Mouse (Mus musculus) neural tube, embryonic 11.5 days (tissue): ENCODE data around the gene Dnah9. TPM values are rescaled to one million over a fixed set of nuclear protein-coding genes. Genes with fewer than 3 reads are reported as not detected.

ENCODE experiments used
- ATAC-seq: fragments of 200-750 bp; cut with Nextera tagmentation; 2 replicates; pipeline ENCODE4 v1.8.0; 2017; ENCODE audit warnings: moderate number of reproducible peaks, mild to moderate bottlenecking, moderate TSS enrichment, moderate library complexity; ENCODE audit not compliant: insufficient read depth, low FRiP score, low TSS enrichment
- DNase-seq: peaks from one replicate; pipeline ENCODE4 v3.0.0-alpha.2; 2015; ENCODE audit warnings: low spot score
- H3K27ac ChIP-seq: fragments of 300-500 bp; sonication (generic); 2 replicates; pipeline ENCODE4 v1.5.1; 2014; ENCODE audit warnings: low read depth, mild to moderate bottlenecking, low read length
- H3K27me3 ChIP-seq: fragments of 300-500 bp; sonication (generic); 2 replicates; pipeline ENCODE4 v1.6.1; 2014; ENCODE audit warnings: mild to moderate bottlenecking, low read length, mixed read lengths; ENCODE audit not compliant: control insufficient read depth, insufficient read depth
- H3K36me3 ChIP-seq: fragments of 300-500 bp; sonication (generic); 2 replicates; pipeline ENCODE4 v1.6.1; 2014; ENCODE audit warnings: mild to moderate bottlenecking, low read length, moderate library complexity, mixed read lengths; ENCODE audit not compliant: control insufficient read depth, insufficient read depth
- H3K4me1 ChIP-seq: fragments of 300-500 bp; sonication (generic); 2 replicates; pipeline ENCODE4 v1.6.1; 2014; ENCODE audit warnings: low read length, mixed read lengths; ENCODE audit not compliant: control insufficient read depth, insufficient read depth
- H3K4me2 ChIP-seq: fragments of 300-500 bp; sonication (generic); 2 replicates; pipeline ENCODE4 v1.6.1; 2014; ENCODE audit warnings: low read depth, mild to moderate bottlenecking, moderate library complexity
- H3K4me3 ChIP-seq: fragments of 300-500 bp; sonication (generic); 2 replicates; pipeline ENCODE4 v1.5.1; 2014; ENCODE audit warnings: low read depth, low read length
- H3K9ac ChIP-seq: fragments of 300-500 bp; sonication (generic); 2 replicates; pipeline ENCODE4 v1.6.1; 2014; ENCODE audit warnings: mild to moderate bottlenecking, low read length
- H3K9me3 ChIP-seq: fragments of 300-500 bp; sonication (generic); 2 replicates; pipeline ENCODE4 v1.6.1; 2016; ENCODE audit warnings: low read length; ENCODE audit not compliant: control insufficient read depth
- WGBS: fragments of 180-500 bp; shearing (Covaris S2); extraction: QIAGEN DNeasy Blood & Tissue Kit; methylation state at CpG from one replicate; pipeline ENCODE4 v1.1.7; 2014; 5-methylcytosine and 5-hydroxymethylcytosine counted together
- polyA plus RNA-seq: library from polyadenylated mRNA; unstranded; fragments of >200 nt; fragmentation: Nextera tagmentation; extraction: Ambion mirVana; gene quantifications from 2 replicates; pipeline ENCODE4 v1.2.1, GENCODE M21; 2014

Dnah9 gene
- polyA plus RNA-seq, 1 experiment from 2014 or later = 0.88 TPM

GRCm38 (mm10) chr11:66042531-66042930 is 125.8 kb downstream of the Dnah9 start:
- no peaks in the 10 kb centered on the region for H3K27me3 ChIP-seq
- no peak overlapping the region for H3K4me3 ChIP-seq
- H3K9me3 ChIP-seq = no peaks in the 10 kb centered on the region
- no peak overlapping the region for H3K4me2 ChIP-seq
- ATAC-seq (no peak), DNase-seq (no peak)
- H3K36me3 ChIP-seq = no peaks in the 10 kb centered on the region
- no peak overlapping the region for H3K9ac ChIP-seq
- 83% methylated on average over 2 of the region's 2 CpGs for WGBS
- no peaks in the 10 kb centered on the region for H3K4me1 ChIP-seq
- H3K27ac ChIP-seq = no peak overlapping the region

- H3K4me3 ChIP-seq = no peak overlapping the region
- no peak overlapping the region for H3K27ac ChIP-seq
- H3K27me3 ChIP-seq = no peaks in the 10 kb centered on the region
- H3K4me2 ChIP-seq = no peak overlapping the region
- 88% methylated on average over 1 of the region's 1 CpGs for WGBS
- H3K4me1 ChIP-seq = no peaks in the 10 kb centered on the region
- H3K9ac ChIP-seq = no peak overlapping the region
- DNase-seq (no peak), ATAC-seq (no peak)
- H3K36me3 ChIP-seq = no peaks in the 10 kb centered on the region
- H3K9me3 ChIP-seq = no peaks in the 10 kb centered on the region
Observed at GRCm38 (mm10) chr11:66025728-66026127, 142.6 kb downstream of the Dnah9 start.

GRCm38 (mm10) chr11:65975871-65976270 is 192.5 kb downstream of the Dnah9 start:
- Histone ChIP-seq H3K4me3 (no peak overlapping the region), H3K27me3 (no peaks in the 10 kb centered on the region), H3K9ac (no peak overlapping the region), H3K36me3 (no peaks in the 10 kb centered on the region), H3K4me1 (no peaks in the 10 kb centered on the region), H3K4me2 (no peak overlapping the region), H3K27ac (no peak overlapping the region), H3K9me3 (no peaks in the 10 kb centered on the region)
- no peak for DNase-seq
- 66% methylated on average over 3 of the region's 3 CpGs for WGBS
- ATAC-seq = no peak

GRCm38 (mm10) chr11:65930796-65931195 is 237.6 kb downstream of the Dnah9 start:
- DNase-seq = no peak
- H3K4me2 ChIP-seq = no peak overlapping the region

GRCm38 (mm10) chr11:65930359-65930758 is 238.0 kb downstream of the Dnah9 start:
- H3K4me3 ChIP-seq = no peak overlapping the region
- H3K27me3 ChIP-seq = no peaks in the 10 kb centered on the region
- no peak for ATAC-seq
- no peak overlapping the region for H3K27ac ChIP-seq
- no peaks in the 10 kb centered on the region for H3K9me3 ChIP-seq
- H3K4me2 ChIP-seq = no peak overlapping the region
- 87% methylated on average over 4 of the region's 4 CpGs for WGBS
- no peak overlapping the region for H3K9ac ChIP-seq
- H3K36me3 ChIP-seq = no peaks in the 10 kb centered on the region
- no peaks in the 10 kb centered on the region for H3K4me1 ChIP-seq
- no peak for DNase-seq

More at GRCm38 (mm10) chr11:65930796-65931195, 237.6 kb downstream of the Dnah9 start:
- Histone ChIP-seq H3K27me3 (no peaks in the 10 kb centered on the region), H3K36me3 (no peaks in the 10 kb centered on the region), H3K4me3 (no peak overlapping the region), H3K9ac (no peak overlapping the region), H3K4me1 (no peaks in the 10 kb centered on the region), H3K9me3 (no peaks in the 10 kb centered on the region), H3K27ac (no peak overlapping the region)
- no peak for ATAC-seq
- WGBS = 88% methylated on average over 2 of the region's 2 CpGs

GRCm38 (mm10) chr11:65927962-65928361 is 240.4 kb downstream of the Dnah9 start:
- Histone ChIP-seq H3K9me3 (no peaks in the 10 kb centered on the region), H3K4me3 (no peak overlapping the region), H3K27me3 (no peaks in the 10 kb centered on the region), H3K4me2 (no peak overlapping the region), H3K27ac (no peak overlapping the region), H3K4me1 (no peaks in the 10 kb centered on the region), H3K9ac (no peak overlapping the region), H3K36me3 (no peaks in the 10 kb centered on the region)
- DNase-seq (peak; percentile 18), ATAC-seq (no peak)
- WGBS = 27% methylated on average over 1 of the region's 1 CpGs

DNA sequence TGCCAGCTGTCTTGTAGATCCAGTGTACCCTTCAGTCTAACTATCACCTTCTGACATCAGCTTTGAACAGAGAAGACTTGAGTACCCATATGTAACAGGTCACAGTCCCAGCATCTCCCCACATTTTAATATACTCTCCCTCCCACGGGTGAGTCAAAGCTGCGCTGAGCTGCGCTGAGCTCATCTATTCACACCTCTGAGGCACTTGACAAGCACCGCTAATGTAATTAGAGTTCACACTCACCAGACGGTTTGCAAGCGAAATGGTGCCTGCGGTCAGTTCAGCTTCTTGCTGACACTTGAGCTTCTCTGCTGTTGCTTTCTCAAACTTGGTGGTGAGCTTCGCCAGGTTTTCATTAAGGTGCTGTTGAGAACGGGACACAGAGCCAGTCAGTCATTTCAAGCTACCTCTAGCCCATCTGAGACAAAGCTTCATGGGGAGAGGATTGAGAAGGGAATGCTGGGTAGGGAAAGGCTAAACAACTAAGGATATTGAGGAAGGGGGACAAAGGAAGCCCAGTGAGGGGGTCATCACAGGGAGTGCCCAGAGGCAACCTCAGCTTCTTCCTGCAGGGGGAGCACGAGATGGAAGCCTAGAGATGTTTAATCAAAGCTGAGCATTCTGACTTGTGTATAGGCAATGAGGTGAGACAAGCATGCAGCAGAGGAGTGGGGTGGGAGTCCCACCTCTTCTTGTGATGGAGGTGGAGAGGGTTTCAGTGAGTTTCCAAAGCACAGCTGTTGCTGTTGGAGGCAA is 249.7 kb downstream of the Dnah9 start:
- Histone ChIP-seq H3K4me1 (no peaks in the 10 kb centered on the region), H3K36me3 (no peaks in the 10 kb centered on the region), H3K4me3 (no peak overlapping the region), H3K9me3 (no peaks in the 10 kb centered on the region), H3K4me2 (no peak overlapping the region), H3K9ac (no peak overlapping the region), H3K27me3 (no peaks in the 10 kb centered on the region), H3K27ac (no peak overlapping the region)
- 73% methylated on average over 10 of the region's 10 CpGs for WGBS
- ATAC-seq (no peak), DNase-seq (no peak)

DNA sequence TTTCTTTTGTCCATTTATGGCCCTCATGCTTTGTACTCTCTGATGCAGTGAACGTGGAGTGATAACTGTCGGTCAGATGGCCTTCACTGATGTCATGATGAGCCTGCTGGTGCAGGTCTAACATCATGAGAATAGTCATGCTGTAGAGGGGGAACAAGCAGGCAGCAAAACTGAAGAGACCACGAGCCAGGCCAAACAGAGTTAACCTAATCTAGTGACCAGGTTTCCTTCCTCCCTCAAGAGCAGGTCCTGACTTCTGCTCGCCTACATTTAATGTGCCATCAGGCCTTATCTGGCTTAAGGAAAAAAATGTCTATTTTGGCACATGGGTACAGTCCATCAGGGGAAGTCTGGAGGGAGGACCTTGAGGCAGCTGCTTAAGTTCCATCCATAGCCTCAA is 259.2 kb downstream of the Dnah9 start:
- H3K9me3 ChIP-seq = no peaks in the 10 kb centered on the region
- H3K9ac ChIP-seq = no peak overlapping the region
- H3K27me3 ChIP-seq = no peaks in the 10 kb centered on the region
- ATAC-seq (no peak), DNase-seq (no peak)
- H3K36me3 ChIP-seq = no peaks in the 10 kb centered on the region
- no peaks in the 10 kb centered on the region for H3K4me1 ChIP-seq
- no peak overlapping the region for H3K4me3 ChIP-seq
- H3K4me2 ChIP-seq = no peak overlapping the region
- no peak overlapping the region for H3K27ac ChIP-seq
- WGBS = 81% methylated on average over 4 of the region's 4 CpGs

- no peak overlapping the region for H3K4me3 ChIP-seq
- H3K27ac ChIP-seq = no peak overlapping the region
- DNase-seq (no peak), ATAC-seq (no peak)
- 68% methylated on average over 2 of the region's 2 CpGs for WGBS
- H3K27me3 ChIP-seq = no peaks in the 10 kb centered on the region
- no peaks in the 10 kb centered on the region for H3K36me3 ChIP-seq
- no peaks in the 10 kb centered on the region for H3K9me3 ChIP-seq
- H3K4me2 ChIP-seq = no peak overlapping the region
- H3K9ac ChIP-seq = no peak overlapping the region
- no peaks in the 10 kb centered on the region for H3K4me1 ChIP-seq
Observed at GRCm38 (mm10) chr11:65905487-65905886, 262.9 kb downstream of the Dnah9 start.
